Mouse (Mus musculus) T-helper 1 cell (primary cell): ENCODE measurements around the gene Glis2.

Experiments
- in situ Hi-C: fragments of 300-600 bp; cut with MboI, MseI; formaldehyde crosslinking; loops from one replicate; pipeline ENCODE4 v1.15.1; 2025; ENCODE audit warnings: high pct_unique_total_duplicates

The Glis2 gene

DNA sequence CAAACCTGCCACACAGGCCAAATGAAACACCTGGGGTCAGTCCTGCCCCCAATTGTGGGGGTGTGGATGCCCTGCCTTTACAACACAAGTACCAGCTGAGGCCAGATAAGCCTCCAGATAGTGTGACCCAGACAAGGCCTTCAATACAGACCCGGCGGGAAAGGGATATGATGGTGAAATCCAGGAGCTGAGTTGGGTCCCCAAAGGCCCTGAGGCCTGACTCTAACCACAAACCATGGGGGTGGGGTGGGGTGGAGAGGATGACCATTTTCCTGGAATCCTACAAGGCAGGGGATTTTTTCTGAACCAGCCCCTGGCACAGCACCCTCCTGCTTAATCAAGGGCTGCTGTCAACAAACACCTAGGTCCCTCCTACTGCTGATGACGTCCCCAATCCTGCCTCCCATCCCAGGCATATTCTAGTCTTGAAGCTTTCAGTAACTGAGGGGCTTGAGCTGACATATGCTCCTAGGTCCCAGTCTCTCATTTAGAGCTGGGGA, 44.4 kb downstream of the Glis2 start:
- in situ Hi-C loops: no loop called here

DNA sequence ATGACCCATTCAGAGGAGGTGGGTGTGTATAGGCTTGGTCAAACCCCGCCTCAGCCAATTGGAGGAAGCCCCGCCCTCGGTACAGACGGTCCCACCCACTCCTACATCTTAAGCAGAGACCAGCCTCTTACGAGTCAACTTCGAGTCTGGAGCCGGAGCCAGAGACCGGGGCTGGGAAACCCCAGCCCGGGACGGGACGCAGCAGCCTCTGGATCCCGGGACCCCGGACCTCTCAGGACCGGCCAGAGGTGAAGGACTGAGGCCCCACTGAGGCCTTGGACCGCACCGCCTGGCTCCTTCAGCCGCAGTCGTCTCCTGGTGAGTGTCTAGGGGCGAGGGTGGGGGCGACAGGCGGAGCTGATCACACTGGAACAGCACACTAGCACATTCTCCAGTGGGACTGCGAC, 45.3 kb downstream of the Glis2 start, which contains the start of the genes Vasn and Dnaja3:
Gene Vasn (plus strand): TSS at position 111 of the 407 bp plus-strand sequence.
Gene Dnaja3 (plus strand): TSS at position 159 of the 407 bp plus-strand sequence.
- in situ Hi-C loops: no loop called here

DNA sequence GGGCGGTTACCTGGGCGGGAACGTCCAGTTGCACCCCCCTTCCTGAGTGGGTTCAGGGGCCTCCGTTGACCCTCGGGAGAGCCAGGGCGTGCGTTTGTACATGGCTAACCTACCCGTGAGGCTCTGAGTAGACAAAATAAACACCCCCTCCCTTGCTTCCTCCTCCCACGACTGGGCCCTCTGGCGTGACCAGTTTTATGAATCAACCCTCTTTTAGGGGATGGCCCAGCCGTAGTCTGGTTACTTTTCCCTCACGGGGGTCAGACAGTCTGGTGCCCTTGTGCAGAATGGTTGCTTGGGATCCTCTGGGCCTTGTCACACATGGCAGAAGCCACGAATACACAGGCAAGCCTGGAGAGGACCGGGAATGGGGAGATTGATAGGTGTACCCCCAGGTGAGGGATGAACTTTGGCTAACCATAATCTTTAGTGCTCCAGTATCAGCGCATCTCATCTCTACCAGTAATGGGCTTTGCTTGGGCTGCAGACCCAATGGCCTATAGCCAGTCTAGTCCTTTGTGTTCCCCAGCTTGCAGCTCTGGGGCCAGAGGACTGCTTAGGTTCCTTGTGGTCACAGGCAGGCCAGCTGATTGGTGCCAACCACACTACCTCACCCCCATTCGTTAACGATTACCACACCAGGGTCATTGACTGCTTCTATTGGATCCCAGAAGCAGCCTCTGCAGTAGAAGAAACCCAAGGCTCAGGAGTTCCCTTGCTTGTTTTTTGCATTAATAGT, 45.9 kb downstream of the Glis2 start:
- in situ Hi-C loops: no loop called here

DNA sequence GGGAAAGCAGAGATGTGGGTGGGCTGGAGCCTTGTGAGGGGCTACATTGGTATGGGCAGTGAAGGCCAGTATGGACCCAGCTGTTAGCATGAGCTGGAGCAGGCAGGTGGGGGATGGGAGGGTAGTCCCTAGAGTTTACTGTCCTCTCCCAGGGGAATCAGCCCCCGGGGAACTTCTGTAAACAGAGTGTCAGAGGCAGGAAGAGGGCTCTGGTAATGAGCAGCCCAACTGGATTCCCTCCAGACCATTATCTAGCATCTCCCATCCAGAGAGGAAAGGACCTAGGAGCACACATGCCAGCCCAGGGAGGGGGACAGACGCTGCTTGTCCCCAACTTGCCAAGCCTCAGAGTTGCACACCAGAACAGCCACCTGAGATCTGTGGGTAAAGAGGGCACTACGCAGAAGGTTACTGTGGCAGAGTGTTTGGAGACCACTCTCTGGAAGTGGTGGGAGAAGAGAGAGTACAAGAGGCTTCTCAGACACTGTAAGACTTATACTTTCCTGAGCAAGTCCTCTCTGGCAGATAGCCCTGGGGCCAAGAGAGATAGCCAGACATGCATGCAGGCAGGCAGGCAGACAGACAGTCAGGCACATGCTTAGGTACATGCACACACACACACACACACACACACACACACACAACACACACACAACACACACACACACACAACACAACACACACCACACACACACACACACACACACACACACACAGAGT, 46.8 kb downstream of the Glis2 start:
- in situ Hi-C loops: no loop called here

DNA sequence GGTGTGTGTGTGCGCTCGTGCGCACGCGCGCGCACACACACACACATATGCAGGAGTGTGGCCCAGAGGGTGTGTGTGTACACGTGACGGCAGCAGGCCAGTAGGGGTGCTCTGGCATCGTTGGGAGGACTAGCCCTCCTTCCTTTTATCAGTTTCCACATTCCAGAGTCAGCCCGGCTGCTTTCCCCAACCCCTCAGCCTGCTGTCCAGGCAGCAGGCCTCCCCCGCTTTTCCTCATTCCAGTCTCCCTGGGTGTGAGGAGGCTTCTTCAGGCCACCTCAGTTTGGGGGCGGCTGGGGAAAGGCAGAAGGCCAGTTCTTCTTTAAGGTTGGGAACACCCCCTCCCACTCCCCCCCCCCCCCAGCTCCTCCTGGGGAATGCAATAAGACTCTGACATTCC, 47.7 kb downstream of the Glis2 start:
- in situ Hi-C loops: no loop called here

DNA sequence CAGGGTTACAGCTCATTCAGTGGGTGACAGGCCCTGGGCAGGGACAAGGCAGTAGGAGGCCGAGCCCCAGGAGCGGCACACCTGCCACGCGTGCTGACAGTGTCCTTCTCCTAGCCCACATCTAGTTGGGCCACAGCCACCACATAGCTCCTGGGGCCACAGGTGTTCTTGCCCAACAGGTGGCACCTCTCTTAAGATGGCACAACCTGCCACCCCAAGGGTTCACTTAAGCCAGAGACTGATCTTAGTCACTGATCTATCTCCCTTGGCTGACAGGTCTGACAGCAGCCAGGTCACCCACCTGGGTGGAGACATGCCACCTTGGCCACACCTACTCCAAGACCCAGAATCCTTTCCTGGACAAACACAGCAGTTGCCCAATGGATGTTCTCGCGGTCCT, 48.4 kb downstream of the Glis2 start:
- in situ Hi-C loops: no loop called here

DNA sequence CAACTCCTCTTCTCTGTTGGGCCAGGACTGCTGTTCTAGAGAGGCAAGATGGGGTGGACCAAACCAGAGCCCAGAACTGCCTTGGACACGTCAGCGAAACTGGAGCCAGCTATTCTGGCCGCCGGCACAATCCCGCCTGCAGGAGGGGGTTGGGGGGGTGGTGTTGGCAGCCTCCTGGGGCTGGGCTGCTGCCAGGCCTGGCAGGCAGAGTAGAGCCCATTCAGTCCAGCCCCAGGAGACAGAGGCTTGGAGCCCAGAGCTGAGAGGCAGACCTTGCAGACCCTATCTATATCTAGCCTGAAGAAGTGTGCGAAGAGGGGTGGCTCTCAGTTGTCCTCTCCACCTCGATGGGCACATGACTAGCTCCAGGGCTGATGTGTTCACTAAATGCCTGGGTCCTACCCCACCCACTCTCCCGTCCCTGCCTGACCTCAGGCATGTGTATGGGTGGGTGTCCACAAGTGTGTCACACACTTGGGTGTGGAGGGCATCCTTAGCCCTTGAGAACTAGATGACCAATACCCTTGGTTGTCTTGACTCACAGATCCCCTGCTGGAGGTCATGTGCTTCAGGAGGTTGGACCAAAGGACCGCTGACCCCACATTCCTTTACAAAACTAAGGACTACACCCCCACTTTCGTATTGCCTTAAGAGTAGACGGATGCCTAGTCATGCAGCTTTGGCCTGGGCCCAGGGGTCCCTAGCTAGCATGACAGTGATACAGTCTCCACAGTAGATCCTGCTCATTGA, 49.3 kb downstream of the Glis2 start:
- in situ Hi-C loops: no loop called here

DNA sequence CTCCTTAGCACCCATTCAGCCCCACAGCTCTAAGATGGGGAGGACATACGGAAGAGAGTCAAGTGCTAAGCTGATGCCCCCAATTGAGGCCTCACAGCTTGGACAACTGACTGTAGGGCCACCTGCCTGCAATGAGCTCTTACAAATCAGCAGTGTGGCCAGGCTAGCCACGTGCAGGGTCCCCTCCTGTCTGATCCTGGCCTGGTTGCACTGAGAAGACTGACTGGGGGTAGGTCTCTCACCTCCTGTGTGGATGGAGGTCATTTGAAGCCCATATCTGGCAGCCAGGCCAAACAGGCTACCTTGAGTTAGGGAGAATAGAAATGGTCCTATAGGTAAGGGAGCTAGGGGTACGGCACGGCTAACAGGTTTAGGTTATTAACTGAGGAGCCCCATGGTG, 51.4 kb downstream of the Glis2 start:
- in situ Hi-C loops: no loop called here

DNA sequence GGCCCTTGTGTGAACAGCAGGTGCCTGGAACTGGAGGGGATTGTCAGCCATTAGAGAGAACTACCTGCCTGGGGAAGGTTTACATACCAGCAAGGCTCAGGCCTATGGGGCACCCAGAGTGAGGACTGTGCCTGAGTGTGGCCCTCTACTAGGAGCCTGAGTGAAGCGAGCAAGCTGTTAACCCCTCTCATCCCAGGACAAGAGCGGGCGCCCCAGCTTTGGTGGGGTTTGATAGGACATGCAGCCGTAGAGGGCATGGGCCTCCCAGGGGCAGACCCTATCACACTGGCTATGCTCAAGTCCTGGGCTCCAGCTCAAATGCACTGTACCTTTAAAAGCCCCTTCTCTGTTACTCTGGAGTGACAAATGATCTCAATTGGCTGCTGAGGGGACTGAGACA, 52.3 kb downstream of the Glis2 start:
- in situ Hi-C loops: no loop called here

DNA sequence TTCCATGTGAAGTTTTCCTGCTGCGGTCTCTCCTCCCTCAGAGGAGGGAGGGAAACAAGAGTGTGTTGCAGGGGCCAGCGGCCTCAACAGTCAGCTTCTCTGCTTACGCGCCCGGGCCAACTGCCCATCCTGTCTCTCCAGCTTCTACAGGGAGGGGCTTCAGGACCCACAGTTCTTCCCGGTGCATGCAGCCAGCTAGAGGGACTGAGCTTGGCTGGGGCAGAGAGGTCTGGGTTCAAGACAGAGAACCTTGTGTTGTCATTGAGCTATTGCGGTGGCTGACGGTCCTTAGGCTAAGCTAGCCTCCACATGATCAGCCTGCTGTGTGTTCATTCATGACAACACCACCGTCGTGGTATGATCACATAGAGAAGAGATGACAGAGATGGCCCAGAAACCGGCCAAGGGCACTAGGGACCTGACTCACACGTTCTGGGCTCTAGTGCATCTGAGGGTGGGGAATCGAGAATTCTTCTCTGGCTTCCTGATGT, 53.2 kb downstream of the Glis2 start:
- in situ Hi-C loops: no loop called here

DNA sequence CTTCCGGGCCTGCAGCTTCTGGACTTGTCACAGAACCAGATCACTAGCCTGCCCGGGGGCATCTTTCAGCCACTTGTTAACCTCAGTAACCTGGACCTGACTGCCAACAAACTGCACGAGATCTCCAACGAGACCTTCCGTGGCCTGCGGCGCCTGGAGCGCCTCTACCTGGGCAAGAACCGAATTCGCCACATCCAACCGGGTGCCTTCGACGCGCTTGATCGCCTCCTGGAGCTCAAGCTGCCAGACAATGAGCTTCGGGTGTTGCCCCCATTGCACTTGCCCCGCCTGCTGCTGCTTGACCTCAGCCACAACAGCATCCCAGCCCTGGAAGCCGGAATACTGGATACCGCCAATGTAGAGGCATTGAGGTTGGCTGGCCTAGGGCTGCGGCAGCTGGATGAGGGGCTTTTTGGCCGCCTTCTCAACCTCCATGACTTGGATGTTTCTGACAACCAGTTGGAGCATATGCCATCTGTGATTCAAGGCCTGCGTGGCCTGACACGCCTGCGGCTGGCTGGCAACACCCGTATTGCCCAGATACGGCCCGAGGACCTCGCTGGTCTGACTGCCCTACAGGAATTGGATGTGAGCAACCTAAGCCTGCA, 54.0 kb downstream of the Glis2 start:
- in situ Hi-C loops: no loop called here

DNA sequence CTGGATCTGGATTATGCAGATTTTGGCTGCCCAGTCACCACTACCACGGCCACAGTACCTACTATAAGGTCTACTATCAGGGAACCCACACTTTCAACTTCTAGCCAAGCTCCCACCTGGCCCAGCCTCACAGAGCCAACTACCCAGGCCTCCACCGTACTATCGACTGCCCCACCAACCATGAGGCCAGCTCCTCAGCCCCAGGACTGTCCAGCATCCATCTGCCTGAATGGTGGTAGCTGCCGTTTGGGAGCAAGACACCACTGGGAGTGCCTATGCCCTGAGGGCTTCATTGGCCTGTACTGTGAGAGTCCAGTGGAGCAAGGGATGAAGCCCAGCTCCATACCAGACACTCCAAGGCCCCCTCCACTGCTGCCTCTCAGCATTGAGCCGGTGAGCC, 54.7 kb downstream of the Glis2 start:
- in situ Hi-C loops: no loop called here

DNA sequence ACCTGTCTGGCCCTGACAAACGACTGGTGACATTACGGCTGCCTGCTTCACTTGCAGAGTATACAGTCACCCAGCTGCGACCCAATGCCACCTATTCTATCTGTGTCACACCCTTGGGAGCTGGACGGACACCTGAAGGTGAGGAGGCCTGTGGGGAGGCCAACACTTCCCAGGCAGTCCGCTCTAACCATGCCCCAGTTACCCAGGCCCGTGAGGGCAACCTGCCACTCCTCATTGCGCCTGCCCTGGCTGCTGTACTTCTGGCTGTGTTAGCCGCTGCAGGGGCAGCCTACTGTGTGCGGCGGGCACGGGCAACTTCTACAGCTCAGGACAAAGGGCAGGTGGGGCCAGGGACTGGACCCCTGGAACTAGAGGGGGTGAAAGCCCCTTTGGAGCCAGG, 55.2 kb downstream of the Glis2 start:
- in situ Hi-C loops: no loop called here

DNA sequence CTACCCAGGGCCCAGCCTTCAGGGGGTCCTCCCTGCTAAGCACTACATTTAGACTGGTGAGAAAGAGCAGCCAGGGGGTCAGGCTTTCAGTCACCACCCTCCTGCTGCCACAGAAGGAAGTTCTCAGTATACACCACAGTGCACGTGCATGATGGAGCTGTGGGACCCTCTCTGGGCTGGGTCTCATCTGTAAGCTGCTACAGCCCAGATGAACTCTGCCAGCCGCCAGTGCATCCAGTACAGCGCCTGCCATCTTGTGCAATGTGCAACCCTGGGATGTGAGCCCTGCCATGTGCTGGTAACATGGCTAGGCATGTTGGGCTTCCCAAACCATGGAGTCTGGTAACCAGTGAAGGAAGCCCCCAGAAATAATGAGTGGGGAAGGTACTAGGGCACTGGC, 55.6 kb downstream of the Glis2 start:
- in situ Hi-C loops: no loop called here

DNA sequence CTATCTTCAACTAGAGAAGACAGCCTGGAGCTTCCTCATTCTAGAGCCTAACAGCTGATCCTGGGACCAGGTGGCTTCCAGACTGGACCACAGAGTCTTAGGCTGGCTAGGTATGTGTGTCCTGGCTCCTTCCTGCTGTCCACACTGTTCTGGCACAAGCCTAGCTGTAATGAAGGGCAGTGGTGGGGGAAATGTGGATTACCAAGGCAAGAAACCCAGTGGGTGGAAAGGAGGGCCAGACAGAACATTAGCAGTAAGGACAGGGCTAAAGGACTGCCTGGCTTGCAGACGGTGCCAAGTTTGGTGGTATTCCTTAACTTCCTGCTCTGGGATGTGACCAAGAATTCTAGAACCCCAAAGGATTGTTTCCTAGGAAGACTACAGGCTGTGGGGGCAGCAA, 56.6 kb downstream of the Glis2 start:
- in situ Hi-C loops: no loop called here

DNA sequence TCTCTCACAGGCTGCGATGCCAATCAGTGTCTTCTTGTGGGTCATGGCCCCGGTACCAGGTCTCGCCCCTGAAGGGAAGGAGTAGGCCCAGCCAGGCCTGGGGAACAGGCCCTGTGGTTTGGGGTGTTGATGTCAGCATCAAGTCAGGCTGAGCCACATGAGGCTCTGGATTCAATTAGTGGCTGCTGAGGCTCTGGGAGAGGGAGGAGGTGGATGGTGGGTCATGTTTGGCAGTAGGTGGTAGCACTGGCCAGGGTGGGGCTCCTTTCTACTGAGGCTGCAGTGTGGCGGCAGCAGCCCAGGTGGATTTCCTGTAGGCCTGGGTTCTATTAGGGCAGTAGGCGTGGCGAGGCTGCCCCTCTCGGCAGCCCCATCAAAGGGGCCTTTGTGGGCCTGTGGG, 57.1 kb downstream of the Glis2 start:
- in situ Hi-C loops: no loop called here

DNA sequence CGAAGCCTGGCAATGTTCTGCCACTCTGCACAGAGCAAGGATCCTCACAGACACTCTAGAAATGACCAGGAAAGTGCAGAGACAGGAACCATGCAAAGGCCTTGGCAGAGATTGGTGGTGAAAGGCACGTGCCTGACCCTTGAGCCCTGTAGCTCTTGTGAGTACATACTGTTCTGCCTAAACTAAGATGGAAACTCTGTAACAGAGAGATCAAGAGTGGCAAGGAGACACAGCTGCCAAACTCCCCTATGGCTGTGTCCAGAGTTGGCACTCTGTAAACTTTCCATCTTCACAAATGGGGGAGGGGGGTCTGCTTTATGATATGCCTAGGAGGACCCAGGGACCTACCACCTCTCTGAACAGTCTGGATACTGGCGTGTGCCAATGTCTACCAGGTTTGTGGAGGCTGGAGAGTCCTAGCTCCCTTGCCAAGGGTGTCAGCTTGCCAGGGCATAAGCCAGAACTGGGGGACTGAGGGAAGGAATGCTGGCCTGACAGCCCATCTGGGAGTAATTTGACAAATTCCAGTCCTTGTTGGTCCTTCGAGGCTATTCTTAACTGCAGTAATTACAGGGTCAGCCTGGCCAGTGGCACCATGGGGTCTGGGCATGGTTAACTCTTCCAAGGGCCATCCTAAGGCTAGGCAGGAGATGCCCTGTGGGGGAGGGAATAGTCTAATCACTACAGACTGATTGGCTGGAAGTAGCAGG, 58.3 kb downstream of the Glis2 start:
- in situ Hi-C loops: no loop called here

DNA sequence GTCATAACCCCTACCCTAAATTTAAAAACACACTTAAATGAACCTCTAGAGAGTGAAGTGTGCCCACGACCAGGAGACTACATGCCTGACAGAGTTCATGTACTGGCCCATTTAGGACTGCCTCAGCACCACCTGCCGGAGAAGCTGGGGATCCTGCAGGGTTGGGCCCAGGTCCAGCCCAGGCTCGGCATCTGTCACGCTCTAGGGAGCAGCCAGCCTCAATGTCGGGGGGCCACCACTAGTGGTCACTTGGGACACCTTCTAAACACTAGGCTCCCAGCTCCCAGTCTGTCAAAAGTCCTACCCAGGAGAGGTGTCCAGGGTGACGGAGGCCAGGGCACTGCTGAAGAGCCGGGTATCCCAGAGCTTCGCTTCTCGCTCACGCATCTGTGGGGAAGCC, 60.2 kb downstream of the Glis2 start:
- in situ Hi-C loops: no loop called here

DNA sequence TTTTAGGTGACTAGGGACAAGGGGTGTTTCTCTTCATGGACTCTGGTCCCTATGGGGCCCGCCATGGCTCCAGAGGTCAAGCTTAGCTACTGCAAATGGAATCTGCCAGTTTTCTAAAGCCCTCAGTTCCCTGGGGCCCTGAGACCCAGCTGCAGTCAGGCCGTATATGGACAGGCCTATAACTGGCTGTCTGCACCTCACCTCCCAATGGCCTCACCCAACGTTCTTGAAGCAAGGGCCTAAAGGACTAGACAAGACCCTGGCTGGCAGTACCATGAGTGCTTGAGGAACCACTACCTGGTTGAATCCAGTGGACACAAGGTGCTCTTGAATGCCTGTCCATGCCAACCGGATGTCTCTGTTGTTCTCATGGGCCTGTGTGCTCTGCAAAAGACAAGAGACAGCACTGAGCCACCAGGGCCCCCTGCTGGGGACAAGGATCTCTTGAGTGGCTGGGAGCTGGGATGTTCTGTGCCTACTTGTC, 60.8 kb downstream of the Glis2 start:
- in situ Hi-C loops: no loop called here

DNA sequence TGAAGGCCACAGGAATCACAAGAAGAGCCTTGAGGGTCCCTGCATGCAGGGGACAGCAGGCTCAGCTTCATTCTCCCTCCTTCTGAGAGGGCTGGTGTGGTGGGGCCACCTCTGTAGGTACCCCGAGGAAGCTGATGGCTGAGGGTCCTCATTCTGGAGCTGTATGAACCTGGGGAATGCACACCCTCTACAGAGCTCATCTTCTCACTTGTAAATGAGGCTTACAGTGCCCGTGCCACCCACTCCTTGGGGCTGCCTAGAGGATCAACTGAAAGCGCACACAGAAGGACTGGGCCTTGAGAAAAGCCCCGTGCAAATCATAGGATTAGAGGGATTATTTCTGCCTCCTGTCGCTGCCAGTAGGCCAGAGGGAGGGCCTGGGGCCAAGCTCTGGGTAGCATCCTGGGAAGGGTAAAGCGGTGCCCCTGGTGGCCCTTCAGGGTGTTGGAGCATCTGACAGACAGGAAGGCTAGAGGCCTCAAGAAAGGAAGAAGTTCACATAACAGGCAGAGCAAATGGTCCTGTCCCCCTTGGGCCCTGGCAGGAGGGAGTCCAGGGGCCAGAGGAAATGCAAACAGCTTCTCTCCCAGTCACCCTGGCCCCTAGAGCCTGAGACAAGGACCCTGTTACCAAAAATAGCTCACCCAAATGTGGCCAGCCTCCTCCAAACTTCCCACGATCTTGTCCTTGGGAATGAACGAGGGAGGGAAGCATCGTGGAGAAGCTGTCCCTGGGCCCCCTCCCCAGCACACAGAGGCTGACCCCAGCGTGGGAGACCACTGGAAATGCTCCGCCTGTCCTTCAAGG, 61.5 kb downstream of the Glis2 start:
- in situ Hi-C loops: no loop called here
